ENCODE assay signal across 8 mouse cellular contexts in genomic region chr15:31869673-31870417, GRCm38 (mm10).
DNase-seq lines count a peak whose midpoint lies in the region; ATAC-seq lines count a peak whose summit lies in the region.

No protein-coding gene starts in this region.

- no peak overlapping the region for H3K9ac ChIP-seq in midbrain, embryonic 15.5 days
- H3K9ac ChIP-seq in limb, embryonic 13.5 days: no peak overlapping the region

- H3K9me3 ChIP-seq in midbrain, embryonic 10.5 days (replicated peaks): no peaks in the 10 kb centered on the region
- no peaks in the 10 kb centered on the region for H3K9me3 ChIP-seq in midbrain, embryonic 15.5 days
- H3K9me3 ChIP-seq in limb, embryonic 13.5 days: no peaks in the 10 kb centered on the region

- H3K27me3 ChIP-seq in midbrain, embryonic 10.5 days (ENCODE audit: low read depth, poor library complexity, severe bottlenecking): no peaks in the 10 kb centered on the region
- H3K27me3 ChIP-seq in midbrain, embryonic 15.5 days (replicated peaks): no peaks in the 10 kb centered on the region
- no peaks in the 10 kb centered on the region for H3K27me3 ChIP-seq in limb, embryonic 13.5 days

- no peak overlapping the region for H3K27ac ChIP-seq in midbrain, embryonic 10.5 days (replicated peaks)
- H3K27ac ChIP-seq in midbrain, embryonic 15.5 days: no peak overlapping the region
- 0 out of 2 replicates have a peak overlapping the region, but pooled peaks have one; percentile 15 for H3K27ac ChIP-seq in limb, embryonic 13.5 days

- no peaks in the 10 kb centered on the region for H3K36me3 ChIP-seq in midbrain, embryonic 10.5 days
- no peaks in the 10 kb centered on the region for H3K36me3 ChIP-seq in midbrain, embryonic 15.5 days (replicated peaks)
- no peaks in the 10 kb centered on the region for H3K36me3 ChIP-seq in limb, embryonic 13.5 days

- ATAC-seq in midbrain, embryonic 15.5 days (replicated peaks): no peak
- peak; percentile 87 for ATAC-seq in limb, embryonic 13.5 days (ENCODE audit: low FRiP score, low read depth)

- no peak overlapping the region for H3K4me3 ChIP-seq in midbrain, embryonic 10.5 days
- H3K4me3 ChIP-seq in midbrain, embryonic 15.5 days: no peak overlapping the region
- H3K4me3 ChIP-seq in limb, embryonic 13.5 days: peak overlapping the region; percentile 1; the same call in 1 of the 2 replicates

- H3K4me1 ChIP-seq in midbrain, embryonic 10.5 days: no peaks in the 10 kb centered on the region
- H3K4me1 ChIP-seq in midbrain, embryonic 15.5 days: no peaks in the 10 kb centered on the region
- H3K4me1 ChIP-seq in limb, embryonic 13.5 days: peaks cover 23% of the 10 kb centered on the region

- H3K4me2 ChIP-seq in midbrain, embryonic 15.5 days: no peak overlapping the region
- H3K4me2 ChIP-seq in limb, embryonic 13.5 days (replicated peaks): peak overlapping the region; percentile 45

- WGBS in midbrain, embryonic 10.5 days: 79% methylated on average over 14 of the region's 14 CpGs
- 73% methylated on average over 14 of the region's 14 CpGs for WGBS in midbrain, embryonic 15.5 days
- 9% methylated on average over 14 of the region's 14 CpGs for WGBS in limb, embryonic 13.5 days

- DNase-seq in midbrain, embryonic 10.5 days (ENCODE audit: low spot score): peak; percentile 15
- DNase-seq in kidney, adult 18-20 months: peak; percentile 13
- DNase-seq in yolk sac, embryonic 10.5 days (ENCODE audit: low spot score): peak; percentile 29
- DNase-seq in adrenal gland, postnatal 25 days: no peak
- DNase-seq in testis, postnatal 14 days (ENCODE audit: low spot score): no peak
- DNase-seq in gastrocnemius, adult 18-20 months (ENCODE audit: low spot score): no peak

Comparison
In these comparisons a context has a peak if more than half of its experiments do, and no peak if none do; other contexts are left out.
1. DNase-seq: peak in midbrain, embryonic 10.5 days (single experiment), kidney, adult 18-20 months (single experiment) and yolk sac, embryonic 10.5 days (single experiment); none in adrenal gland, postnatal 25 days (single experiment), testis, postnatal 14 days (single experiment) and gastrocnemius, adult 18-20 months (single experiment).